Mouse (Mus musculus) liver, adult 2 months (tissue): Measurements from ENCODE around the gene Plcg1.

ENCODE experiments used
- CTCF ChIP-seq: fragments of 200-500 bp; IDR thresholded peaks from 2 replicates; pipeline ENCODE4 v1.5.1; 2011; ENCODE audit warnings: low read depth, low read length, control low read depth
- POLR2A ChIP-seq: fragments of 200-500 bp; IDR thresholded peaks from 2 replicates; pipeline ENCODE4 v1.6.1; 2011; ENCODE audit warnings: low read length, control low read depth; ENCODE audit not compliant: insufficient read depth; ENCODE audit errors: extremely low read depth

DNA sequence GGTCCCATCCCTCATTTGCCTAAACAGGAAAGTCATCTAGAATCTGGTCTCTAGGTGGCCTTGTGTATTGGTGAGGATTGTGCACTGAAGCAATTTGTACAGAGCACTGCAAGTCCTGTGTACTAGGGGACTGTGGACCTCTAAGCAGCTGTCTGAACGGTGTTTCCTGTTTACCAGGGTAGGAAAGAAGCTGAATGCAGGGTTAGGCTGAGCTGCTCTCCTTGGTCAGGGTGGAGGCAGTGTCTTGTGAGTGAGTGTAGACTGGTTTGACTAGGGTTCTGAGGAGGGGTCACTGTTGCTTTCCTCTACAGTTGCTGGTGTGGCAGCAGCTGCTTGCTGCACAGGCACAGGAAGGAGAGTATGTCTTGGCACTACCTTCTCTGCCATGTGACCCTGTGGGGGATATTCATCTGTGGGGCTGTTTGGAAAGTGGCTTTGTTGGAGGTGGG lies 11.1 kb downstream of the Plcg1 start:
- TF ChIP-seq CTCF, result no peak
- TF ChIP-seq POLR2A, result no peak
